Mouse (Mus musculus) kidney, adult 8-10 months (tissue): ENCODE data around the gene Sult6b1.
A peak's percentile ranks its signal among the peaks of the same experiment; 100 is the strongest.

ENCODE experiments used
- DNase-seq, 2 experiments: peaks; one replicate each; pipeline ENCODE4 v3.0.0; 2022

The Sult6b1 gene

DNA sequence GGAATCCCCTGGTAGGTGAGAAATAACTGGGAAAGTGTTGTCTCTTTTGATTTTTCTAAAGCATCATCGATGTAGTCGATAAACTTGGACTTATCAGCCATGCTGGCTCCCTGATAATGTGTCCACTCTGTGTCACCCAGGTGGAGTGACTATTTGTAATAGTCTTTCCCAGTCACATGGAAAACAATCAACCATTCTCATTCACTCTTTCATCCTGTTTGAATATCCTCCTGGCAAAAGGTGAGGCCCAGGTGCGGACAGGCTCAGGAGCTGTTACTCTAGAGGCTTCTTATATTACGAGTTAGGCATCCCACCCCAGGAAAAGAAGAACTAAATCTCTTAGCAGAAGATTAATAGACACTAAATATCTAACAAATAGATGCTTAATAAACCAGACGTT, at the start of gene Sult6b1:
TSS of gene Sult6b1 (minus strand) at position 101 of the 400 bp plus-strand sequence.
- no peak for DNase-seq

DNA sequence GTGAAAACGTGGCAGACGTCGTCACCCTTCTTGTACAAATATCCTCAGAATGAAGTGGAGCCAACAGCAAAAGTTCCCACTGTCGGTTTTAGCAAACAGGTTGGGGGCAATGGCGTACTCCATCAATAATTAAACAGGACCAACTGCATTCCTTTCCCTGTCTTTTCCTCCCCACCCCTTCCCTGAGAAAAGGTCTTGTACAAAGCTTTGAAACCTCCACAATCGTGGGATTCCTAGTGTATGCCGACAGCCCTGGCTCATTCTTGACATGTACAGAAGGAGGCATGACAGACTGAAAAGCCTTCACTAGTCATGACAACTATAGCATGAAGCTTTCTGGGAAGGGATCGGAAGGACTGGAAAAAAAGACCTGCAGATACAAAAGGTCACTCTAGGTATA, 46.4 kb upstream of the Sult6b1 start:
- DNase-seq: no peak

DNA sequence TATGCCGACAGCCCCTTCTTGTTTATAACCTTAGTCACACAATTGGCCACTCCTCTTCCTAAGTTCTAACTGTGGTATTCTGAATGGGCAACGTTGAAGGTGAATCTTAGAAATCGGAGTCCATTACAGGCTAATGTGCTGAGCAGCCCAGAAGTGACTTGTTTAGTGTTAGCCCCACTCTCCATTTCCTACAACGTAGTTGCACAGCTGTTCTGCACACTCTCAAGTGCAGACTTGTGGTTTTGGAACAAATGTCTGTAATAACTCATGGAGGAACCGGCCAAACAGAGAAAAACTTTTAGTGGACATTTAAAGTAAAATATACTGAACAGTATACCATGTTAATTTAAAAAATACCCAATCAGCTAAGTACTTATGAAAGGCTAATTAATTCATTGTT, 45.3 kb upstream of the Sult6b1 start:
- no peak for DNase-seq

DNA sequence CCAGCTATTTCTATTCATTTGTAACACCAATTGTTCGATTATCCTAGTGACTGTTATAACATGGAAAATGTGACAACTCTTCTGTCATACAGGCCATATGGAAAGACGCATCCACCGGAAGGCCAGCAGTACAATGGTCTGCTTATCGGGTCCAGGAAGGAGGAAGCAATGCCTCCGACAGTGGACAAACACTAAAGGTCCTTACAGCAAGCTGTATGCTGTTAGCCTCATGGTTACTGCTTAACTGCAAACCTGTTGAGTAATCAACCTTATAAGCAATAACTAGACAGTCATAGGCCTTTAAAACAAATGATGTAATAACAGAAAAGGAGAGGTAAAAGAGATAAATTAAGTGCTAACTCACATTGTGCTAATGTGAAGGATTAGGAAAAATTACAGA, 44.4 kb upstream of the Sult6b1 start:
- no peak for DNase-seq

DNA sequence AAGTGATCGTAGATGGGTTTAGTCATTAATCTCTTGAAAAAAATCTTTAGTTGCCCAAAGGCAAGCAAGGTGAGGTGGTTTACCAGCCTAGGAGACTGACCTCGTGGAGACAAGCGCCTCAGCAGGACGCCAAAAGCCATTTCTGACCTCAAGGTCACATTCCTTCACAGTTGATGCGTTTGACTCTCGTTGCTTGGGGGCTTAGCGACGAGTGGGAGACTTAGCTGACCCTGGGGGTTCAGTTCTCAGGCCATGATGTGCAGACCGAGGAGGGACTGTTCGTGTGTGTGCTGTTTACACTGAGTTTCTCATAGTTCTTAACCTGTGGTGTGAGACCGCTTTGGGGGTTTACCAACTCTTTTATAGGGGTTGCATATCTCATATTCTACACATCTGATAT, 35.8 kb upstream of the Sult6b1 start:
- DNase-seq: no peak

DNA sequence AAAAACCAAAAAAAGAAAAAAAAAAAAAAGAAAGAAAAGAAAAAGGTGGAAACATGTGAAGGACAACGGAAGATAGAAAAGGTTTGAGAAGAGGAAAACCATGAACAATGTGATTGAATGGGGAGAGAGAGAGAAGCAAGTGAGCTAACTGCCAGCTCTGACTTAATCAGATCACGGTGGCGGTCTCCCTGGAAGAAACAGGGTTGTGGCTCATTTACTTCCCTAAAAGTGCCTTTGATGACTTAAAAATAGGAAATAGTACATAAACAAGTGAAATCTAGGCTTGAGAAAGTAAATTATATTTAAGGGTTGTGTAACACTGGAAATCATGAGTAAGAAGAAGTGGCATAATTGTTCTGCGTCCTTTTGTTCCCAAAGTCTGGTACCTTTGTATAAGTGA, 32.1 kb upstream of the Sult6b1 start:
- no peak for DNase-seq

DNA sequence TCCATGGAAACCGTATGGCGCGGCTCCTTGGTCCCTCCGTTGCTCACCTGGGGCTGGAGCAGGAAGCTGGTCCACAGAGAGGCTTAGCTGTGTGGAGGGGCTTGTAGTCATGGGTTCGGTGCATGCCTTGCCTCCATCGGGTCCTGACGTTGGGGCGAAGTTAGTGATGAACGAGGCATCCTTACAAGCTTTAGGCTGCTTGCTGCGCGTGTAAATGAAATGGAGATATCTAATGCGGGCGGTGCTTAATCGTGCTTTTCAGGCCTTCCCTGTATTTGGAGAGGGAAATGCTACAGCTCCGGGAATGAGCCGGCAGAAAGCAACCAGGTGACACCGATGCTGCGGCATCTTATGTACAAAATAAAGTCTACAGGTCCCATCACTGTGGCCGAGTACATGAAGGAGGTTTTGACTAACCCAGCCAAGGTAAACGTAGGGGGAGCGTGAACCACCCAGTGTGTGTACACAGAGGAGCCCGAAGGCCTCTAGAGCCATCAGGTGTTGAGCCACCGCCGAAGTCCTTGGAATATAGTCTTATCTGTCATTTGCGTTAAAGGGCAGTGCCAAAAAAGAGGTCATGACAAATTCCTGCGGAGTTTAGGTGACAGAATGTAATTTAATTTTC, 30.5 kb upstream of the Sult6b1 start:
- no peak for DNase-seq

DNA sequence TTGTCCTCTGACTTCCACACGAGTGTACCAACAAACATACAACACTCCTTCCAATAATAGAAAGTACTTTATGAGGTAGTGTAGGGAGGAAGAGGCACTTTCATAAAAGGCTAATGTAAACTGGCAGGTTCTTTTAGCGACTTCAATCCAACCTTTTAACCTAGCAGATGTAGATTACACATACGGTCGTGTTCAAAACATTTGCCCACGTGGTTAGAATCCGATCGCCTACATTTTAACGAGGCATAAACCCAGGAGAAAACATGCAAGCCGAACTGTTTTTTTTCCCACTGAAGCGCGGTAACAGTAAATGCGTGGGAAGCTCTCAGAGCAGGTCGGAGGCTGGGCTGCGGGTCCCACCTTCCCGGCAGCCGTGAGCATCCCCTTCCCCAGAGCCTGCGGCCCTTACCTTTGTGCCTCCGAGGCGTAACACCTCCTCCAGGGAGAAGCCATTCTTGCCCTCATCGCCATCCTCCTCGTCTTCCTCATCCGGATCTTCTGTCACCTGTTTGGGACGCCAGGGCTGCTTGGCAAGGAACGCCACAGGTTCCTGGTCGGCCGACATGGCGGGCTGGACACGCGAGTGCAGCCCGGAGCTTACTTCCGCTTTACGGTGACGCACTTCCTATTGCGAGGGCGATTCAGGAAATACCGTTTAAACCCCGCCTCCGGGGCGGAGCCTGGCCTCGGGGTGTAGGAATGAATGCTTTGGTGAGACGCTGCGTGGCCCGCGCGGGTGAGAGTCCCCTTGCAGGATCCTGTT, 29.9 kb upstream of the Sult6b1 start, which contains the start of the genes Cebpz and Ndufaf7:
TSS of gene Cebpz (minus strand) at position 601 of the 763 bp plus-strand sequence.
TSS of gene Ndufaf7 (plus strand) at position 671 of the 763 bp plus-strand sequence.
- peak; percentile 97 to 98 for DNase-seq

DNA sequence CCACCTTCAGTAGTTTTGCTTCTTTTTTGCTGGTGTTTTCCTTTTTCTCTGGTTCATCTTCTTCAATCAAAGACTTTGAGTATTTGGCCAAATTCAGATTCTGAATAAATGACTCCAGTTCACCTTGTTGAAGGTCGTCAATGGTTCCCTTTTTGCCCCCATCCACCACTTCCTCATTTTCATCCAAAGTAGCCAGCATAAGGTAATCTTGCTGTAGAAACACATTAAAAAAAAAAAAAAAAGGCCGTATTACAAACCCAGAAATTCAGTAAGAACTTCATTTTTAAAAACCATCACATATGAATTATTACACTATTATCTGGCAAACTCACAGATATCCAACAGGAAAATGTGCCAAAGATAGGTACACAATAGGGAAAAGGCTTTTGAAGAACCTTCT, 29.1 kb upstream of the Sult6b1 start:
- no peak for DNase-seq

DNA sequence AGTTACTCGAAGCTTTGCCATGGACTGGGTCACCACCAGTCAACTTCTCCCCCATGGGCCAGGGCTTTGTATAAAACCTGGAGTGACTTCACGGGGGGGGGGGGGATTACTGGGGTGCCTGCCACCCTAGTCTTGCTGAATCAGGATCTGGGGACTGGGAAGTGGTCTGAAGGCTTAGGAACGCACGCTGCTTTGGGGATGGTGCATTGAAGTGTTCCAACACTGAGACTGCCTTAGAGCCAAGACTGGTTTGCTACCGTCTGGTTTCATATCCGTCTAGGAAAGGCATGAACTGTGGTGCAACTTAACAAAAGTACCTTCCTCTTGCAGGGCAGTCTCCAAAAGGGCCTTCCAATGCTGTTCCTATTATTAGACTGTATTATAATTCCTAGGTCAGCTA, 10.9 kb upstream of the Sult6b1 start:
- no peak for DNase-seq

DNA sequence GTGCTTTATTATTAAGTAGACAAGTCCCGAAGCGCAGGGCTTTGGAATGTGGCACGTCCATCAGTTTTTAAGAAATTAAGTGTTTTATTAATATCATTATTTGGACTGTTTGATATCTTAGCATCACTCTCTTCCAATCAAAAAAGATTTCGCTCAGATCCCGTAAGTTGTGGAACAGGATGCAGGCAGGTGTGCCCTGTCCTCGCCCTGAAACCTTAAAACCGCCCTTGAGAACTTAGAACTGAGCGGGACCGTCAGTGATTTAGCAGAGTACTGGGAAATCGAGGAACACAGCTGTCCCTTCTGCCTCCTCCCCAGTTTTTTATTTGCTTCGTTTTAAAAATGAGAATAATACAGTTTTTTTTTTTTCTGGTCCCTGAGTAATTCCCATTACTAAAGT, 10.1 kb upstream of the Sult6b1 start:
- no peak for DNase-seq

DNA sequence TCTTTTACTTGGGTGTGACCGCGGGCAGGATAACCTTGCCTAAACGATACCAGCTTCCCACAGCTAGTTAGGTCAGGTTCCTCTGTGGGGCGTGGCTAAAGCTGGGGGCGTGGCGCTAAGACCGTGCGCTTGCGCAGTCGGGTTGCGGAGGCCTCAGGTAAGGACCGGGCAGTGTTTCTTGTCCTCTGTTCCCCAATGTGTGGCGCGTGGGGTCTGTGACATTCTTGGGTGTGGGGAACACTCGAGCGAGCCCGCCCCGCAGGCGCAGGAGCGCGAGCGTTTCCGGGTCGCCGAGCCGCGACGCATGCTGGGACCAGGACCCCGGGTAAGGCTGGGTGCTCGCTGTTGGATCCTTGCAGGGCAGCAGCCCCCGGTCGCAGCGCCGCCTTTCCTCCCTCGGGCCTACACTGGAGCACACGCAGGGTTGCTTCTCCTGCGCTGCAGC, 9.6 kb upstream of the Sult6b1 start, which contains the start of gene Cebpzos:
TSS of gene Cebpzos (plus strand) at position 132 of the 445 bp plus-strand sequence.
- peak; percentile 93 to 95 for DNase-seq

DNA sequence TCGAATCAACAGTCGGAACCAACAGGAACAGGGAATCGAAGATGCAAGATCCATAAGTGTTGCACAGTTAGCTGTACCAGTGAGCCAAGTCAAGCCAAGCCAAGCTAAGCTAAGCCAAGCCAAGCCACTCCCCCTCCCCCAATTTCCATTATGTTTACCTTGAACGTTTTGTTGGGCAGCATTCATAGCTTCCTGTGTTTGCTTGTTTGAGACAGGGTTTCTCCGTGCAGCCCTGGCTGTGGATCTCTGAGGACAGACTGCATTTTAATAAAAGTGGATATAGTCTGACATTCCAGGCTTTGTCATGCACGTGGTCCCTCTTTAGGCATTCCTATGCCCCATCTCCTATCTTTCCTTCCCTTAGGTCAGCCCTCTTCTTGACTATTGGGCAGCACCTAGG, 9.0 kb upstream of the Sult6b1 start:
- no peak for DNase-seq

DNA sequence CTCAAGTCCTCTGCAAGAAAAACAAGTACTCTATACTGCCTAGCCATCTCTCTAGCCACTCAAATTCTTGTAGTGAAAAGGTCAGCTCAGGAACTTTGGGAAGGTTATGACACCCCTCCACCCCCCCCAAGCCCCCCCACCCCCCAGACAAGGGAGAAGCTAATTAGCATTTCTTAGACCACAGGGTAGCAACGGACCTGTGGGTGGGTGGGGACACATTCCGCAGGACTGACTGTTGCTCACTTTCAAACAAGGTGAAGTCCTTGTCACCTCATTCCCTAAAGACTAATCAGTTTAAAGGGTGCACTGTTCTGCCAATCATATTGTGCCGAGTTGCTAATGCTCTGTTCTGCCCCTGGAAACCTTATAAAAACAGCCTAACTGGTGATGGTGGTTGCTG, 7.1 kb upstream of the Sult6b1 start:
- no peak for DNase-seq

DNA sequence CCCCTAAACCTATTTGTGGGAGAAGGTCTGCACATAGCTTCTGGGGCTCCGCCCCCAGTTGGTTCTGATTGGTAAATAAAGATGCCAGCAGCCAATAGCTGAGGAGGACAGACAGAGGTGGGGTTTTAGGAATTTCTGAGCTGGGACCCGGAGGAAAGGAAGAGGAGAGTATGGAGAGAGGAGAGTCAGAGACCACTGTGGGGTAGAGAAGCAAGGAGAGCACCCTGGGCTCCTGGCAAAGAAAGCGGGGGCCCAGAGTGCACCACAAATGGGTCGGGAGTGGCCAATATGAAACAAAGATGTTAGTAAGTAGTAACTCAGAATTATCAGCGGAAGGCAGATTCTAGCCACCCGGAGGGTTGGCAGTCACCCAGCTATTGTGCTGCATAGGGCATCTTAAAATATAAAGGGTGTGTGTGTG, 6.1 kb upstream of the Sult6b1 start:
- DNase-seq: no peak

DNA sequence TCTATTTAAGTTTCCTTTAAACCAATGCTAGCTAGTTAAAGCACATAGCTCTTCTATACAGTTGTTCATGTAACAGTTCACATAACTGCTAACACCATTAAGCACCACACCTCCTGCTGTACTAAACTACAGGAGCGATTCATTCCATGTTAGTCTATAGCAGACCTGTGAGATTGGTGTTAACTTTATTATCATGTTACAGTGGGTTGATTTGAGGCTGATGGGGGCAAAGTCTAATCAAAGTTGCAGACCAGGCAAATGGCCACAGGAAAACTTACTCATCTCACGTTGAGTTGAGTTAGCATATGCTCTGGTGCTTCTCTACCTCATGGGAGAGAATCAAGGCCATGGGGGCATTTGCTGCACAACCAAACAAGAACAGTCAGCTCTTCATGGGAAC, 2.6 kb upstream of the Sult6b1 start:
- no peak for DNase-seq

DNA sequence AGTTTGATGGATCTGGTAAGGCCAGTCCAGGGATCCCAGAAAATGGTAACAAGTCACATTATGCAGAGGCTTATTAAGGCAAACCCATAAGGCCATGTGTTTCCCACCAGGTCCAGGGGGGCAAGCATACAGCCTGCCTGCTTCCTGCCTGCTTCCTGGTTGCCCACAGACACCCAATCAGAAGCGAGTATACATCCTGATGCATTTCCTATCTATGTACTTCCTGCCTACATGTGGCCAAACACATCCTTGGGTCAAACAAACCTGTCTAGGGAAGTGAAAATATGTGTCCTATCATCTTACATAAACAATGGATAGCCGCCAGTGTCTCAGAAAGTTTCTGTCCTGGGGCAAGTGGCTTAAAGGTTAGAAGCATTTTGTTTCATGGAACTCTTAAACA, 3.6 kb downstream of the Sult6b1 start:
- DNase-seq: no peak

DNA sequence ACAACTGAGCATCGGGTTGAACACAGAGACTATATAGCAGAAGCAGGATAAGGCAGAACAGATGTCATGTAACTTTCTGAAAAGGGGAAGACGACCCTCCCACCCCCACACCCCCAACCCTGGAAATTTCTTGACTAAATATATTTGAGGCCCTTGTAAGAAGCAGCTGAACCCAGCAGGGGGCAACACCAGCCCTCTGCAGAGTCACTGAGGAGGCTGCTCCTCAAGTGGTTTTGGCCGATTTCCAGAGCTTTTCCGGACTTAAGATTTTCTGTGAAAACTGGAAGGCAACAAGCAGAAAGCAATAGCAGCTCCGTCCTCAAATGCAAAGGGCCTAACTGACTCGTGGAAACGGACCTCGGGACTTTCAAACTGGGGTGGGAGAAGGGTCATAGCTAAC, 11.4 kb downstream of the Sult6b1 start:
- peak; percentile 36 to 56 for DNase-seq

DNA sequence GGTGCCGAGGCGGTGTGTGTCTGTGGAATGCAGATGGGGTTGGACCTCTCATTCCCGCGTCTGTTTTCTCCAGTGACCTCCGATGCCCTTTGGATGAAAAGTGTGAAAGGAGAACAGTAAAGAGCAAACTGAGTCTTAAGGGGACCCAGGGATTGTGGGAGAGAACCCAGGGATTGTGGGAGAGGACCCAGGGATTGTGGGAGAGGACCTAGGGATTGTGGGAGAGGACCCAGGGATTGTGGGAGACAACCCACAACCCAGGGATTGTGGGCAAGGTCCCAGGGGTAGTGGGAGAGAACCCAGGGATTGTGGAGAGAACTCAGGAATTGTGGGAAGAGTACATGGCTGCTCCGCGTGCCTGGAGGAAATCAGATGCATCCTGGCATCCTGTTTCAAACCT, 11.8 kb downstream of the Sult6b1 start:
- DNase-seq: no peak

DNA sequence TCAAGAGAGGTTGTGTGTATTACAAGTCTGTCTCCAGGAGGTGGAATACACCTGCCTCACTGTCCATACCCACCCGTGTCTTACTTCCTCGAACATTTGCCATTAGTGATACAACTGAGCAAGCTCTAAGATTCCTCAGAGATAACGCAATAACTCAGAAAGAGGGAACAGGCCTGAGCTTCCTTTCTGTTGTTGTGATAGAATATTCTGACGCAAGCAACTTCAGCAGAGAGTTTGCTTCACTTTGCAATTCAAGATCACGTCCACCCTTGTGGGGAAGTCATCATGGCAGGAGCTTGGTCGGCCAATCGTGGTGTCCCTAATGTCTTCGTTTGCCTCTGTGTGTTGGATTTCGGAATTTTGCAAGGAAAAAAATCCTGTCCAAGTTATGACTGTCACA, 15.8 kb downstream of the Sult6b1 start:
- no peak for DNase-seq

DNA sequence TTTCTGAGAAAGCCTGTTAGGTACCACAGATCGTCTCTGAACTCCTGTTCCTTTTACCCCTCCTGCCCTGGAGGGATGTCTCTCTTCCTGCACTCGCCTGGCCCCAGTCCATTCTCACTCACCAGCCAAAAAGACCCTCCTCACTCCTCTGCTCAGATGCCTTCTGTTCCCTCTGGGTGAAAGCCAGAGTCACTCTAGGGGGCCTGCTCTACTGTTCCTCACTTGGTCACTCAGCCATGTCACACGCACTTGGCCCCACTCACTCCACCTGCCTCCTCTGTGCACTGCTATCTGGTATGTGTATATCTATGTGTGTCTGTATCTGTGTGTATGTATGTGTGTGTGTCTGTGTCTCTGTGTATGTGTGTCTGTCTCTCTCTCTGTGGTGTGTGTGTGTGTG, 17.6 kb downstream of the Sult6b1 start:
- DNase-seq: no peak

DNA sequence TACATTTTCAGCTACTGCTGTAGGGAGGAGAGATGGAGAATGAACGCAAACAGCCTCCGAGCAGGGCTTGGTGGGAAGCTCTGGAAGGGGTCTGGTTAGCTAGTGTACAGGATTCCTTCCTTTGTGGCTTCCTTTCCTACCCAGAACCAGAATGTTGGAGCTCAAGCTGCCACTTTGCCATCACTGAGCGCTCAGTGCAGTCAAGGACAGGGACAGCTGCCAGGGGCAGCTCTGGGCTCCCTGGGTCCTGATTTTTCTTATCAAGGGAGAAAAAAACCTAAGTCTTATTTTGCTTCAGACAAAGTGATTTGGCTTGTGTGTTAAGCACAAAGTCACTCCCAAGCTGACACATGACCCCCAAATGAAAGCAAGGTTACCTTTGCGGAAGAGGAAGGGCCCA, 18.2 kb downstream of the Sult6b1 start:
- DNase-seq: no peak

DNA sequence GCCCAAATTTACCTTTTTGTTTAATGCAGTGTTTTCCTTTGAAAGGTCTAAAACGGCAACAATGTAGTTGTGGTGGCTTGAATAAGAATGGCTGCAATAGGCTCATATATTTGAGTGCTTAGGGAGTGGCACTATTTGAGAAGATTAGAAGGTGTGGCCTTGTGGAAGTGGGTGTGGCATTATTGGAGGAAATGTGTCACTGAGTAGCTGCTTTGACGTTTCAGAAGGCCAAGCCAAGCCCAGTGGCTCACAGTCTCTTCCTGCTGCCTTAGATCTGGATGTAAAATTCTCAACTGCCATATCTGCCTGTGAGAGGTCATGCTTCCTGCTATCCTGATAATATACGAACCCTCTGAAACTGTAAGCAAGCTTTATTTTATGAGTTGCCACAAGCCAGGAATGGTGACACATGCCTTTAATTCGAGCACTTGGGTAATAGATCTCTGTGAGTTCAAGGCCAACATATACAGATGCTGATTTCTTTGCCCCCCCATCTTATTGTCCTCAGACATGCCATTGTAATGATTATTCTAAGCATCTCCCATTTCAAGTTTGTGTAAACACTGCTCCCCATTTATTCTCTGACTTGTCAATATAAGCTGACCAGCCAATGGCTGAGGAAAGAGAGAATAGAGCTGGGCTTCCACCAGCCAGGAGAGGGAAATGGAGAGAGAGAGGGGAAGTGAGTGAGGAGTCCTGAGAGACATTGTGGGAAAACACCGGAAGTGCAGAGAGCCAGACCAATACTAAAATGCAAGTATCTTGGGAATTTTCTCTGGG, 21.3 kb downstream of the Sult6b1 start:
- DNase-seq: no peak

DNA sequence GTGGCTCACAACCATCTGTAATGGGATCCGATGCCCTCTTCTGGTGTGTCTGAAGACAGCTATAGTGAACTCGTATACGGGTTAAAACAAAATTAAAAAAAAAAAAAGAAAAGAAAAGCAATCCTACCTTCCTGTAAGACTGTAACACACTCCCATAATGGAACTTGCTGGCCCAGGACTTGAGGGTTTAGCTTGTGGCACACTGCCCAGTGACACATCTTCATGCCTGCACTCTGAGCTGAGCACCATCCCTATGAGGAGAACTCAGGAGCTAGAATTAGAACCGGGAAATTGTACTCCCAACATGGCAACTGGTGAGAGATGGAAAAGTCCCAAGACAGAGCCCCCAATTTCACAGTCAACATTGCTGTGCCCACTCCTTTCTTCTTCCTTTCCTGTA, 23.5 kb downstream of the Sult6b1 start:
- DNase-seq: no peak
